ENCODE assay signal across 13 mouse cellular contexts in genomic region chr2:126499730-126500129, GRCm38 (mm10). TPM values are rescaled to one million over a fixed set of nuclear protein-coding genes. Genes with fewer than 3 reads are reported as not detected.
DNase-seq lines count a peak whose midpoint lies in the region; ATAC-seq lines count a peak whose summit lies in the region.
"Had no signal": no experiment of that assay in that cellular context is flagged by ENCODE, and none has a peak within 500 bp of the region (broad histone marks: within the 10 kb centered on the region; RNA-seq: fewer than 3 reads in every experiment).

No protein-coding gene starts in this region.

- no peak overlapping the region for H3K9ac ChIP-seq in neural tube, embryonic 15.5 days (replicated peaks)
- H3K9ac ChIP-seq: limb, embryonic 15.5 days had no signal

- no peak overlapping the region for H3K4me2 ChIP-seq in neural tube, embryonic 15.5 days
- H3K4me2 ChIP-seq: limb, embryonic 15.5 days had no signal

- intact Hi-C loops in gastrocnemius, postnatal 14 days (cut with DNase I; ENCODE audit: low total_unique reads), result no loop called here

- no peaks in the 10 kb centered on the region for H3K9me3 ChIP-seq in neural tube, embryonic 15.5 days (replicated peaks)
- H3K9me3 ChIP-seq: limb, embryonic 15.5 days had no signal

- peak; percentile 51 to 78 for ATAC-seq in hematopoietic stem cell, adult 5-6 weeks (replicated peaks in 1 of 2; ENCODE audit: insufficient read depth in 1 of 2, low FRiP score in 2 of 2, low TSS enrichment in 1 of 2, low read depth in 1 of 2, poor library complexity in 2 of 2, severe bottlenecking in 2 of 2)
- ATAC-seq in neutrophil, adult 5-6 weeks (ENCODE audit: extremely low read depth, insufficient number of reproducible peaks, low FRiP score, poor library complexity, severe bottlenecking), result peak; percentile 75
- no peak for ATAC-seq in neural tube, embryonic 15.5 days (ENCODE audit: low FRiP score)
- ATAC-seq: hindbrain, postnatal 0 days had no signal

- 77% methylated on average over 8 of the region's 8 CpGs for WGBS in neural tube, embryonic 15.5 days

- H3K36me3 ChIP-seq in neural tube, embryonic 15.5 days, result no peaks in the 10 kb centered on the region
- H3K36me3 ChIP-seq: limb, embryonic 15.5 days had no signal

- peak; percentile 11 for DNase-seq in gastrocnemius, postnatal 14 days
- DNase-seq in gastrocnemius, postnatal 10 days, result no peak
- peak; percentile 69 for DNase-seq in A20 (ENCODE audit: low read depth, low spot score)
- DNase-seq in embryo, embryonic 9.5 days (ENCODE audit: extremely low spot score), result no peak
- DNase-seq in frontal cortex, postnatal 14 days (ENCODE audit: low spot score in 2 of 2), result no peak
- DNase-seq: gastrocnemius, postnatal 36 days had no signal

- H3K27ac ChIP-seq in neural tube, embryonic 15.5 days (replicated peaks), result no peak overlapping the region
- H3K27ac ChIP-seq: hindbrain, postnatal 0 days; layer of hippocampus, adult 2 months; limb, embryonic 15.5 days had no signal

- H3K27me3 ChIP-seq in neural tube, embryonic 15.5 days (replicated peaks), result no peaks in the 10 kb centered on the region
- H3K27me3 ChIP-seq: limb, embryonic 15.5 days had no signal

- peaks cover 5% of the 10 kb centered on the region; the same call in 1 of the 2 replicates for H3K4me1 ChIP-seq in neural tube, embryonic 15.5 days

- H3K4me3 ChIP-seq in neural tube, embryonic 15.5 days (replicated peaks), result no peak overlapping the region
- H3K4me3 ChIP-seq: layer of hippocampus, adult 2 months; limb, embryonic 15.5 days had no signal

RNA-seq across cellular contexts. Expression of gene Atp8b4, which starts 0.7 kb away (rescaled TPM):
- total RNA-seq in gastrocnemius, postnatal 14 days (2021), result under 1 TPM; 0.27 to 0.31 TPM
- under 1 TPM; 0.49 to 0.99 TPM for total RNA-seq in gastrocnemius, postnatal 10 days (2021)
- total RNA-seq in hematopoietic stem cell, adult 5-6 weeks (2017), result 31.5 and 55.8 TPM in 2 replicates
- total RNA-seq in neutrophil, adult 5-6 weeks (2017), result 64.2 and 76.6 TPM in 2 replicates
- polyA plus RNA-seq in neural tube, embryonic 15.5 days (2015; fragmentation: Nextera tagmentation; extraction: Ambion mirVana), result 0.08 and 3.3 TPM in 2 replicates
- total RNA-seq: layer of hippocampus, adult 2 months had no signal
- polyA plus RNA-seq: hindbrain, postnatal 0 days had no signal

RNA-seq across cellular contexts. Expression of gene Slc27a2, which starts 52.5 kb away (rescaled TPM):
- total RNA-seq in gastrocnemius, postnatal 14 days (2021), result under 1 TPM in 1 of 2 experiments, not detected in 1; 0.21 TPM
- total RNA-seq in gastrocnemius, postnatal 10 days (2021), result under 1 TPM in 1 of 2 experiments, not detected in 1; 0.56 TPM
- total RNA-seq in hematopoietic stem cell, adult 5-6 weeks (2017), result 3.4 and 5.8 TPM in 2 replicates
- 1.4 and 2.8 TPM in 2 replicates for total RNA-seq in neutrophil, adult 5-6 weeks (2017)
- 10.7 and 11.3 TPM in 2 replicates for polyA plus RNA-seq in neural tube, embryonic 15.5 days (2015; fragmentation: Nextera tagmentation; extraction: Ambion mirVana)
- total RNA-seq: gastrocnemius, postnatal 36 days had no signal
- polyA plus RNA-seq: C2C12 had no signal

Comparison
In these comparisons a context has a peak if more than half of its experiments do, and no peak if none do; other contexts are left out.
1. DNase-seq: peak in gastrocnemius, postnatal 14 days (single experiment) and A20 (single experiment); none in gastrocnemius, postnatal 10 days (single experiment), embryo, embryonic 9.5 days (single experiment) and frontal cortex, postnatal 14 days (0 of 2).
2. RNA of gene Atp8b4, which starts 0.7 kb away (total RNA-seq): 64.2 to 76.6 TPM in neutrophil, adult 5-6 weeks and 31.5 to 55.8 TPM in hematopoietic stem cell, adult 5-6 weeks; 0.49 to 0.99 TPM in gastrocnemius, postnatal 10 days and 0.27 to 0.31 TPM in gastrocnemius, postnatal 14 days; every median in the first group is over 10 times any median in the second.